Mouse (Mus musculus) kidney, embryonic 16.5 days (tissue): Measurements from ENCODE around the gene Dus3l. TPM values are rescaled to one million over a fixed set of nuclear protein-coding genes. Genes with fewer than 3 reads are reported as not detected.

Experiments
- ATAC-seq: fragments of 200-750 bp; cut with Nextera tagmentation; 2 replicates; pipeline ENCODE4 v1.8.0; 2017; ENCODE audit warnings: moderate TSS enrichment; ENCODE audit not compliant: low FRiP score, low TSS enrichment
- H3K27ac ChIP-seq: fragments of 300-500 bp; sonication (generic); 2 replicates; pipeline ENCODE4 v1.5.1; 2014; ENCODE audit warnings: low read length
- H3K27me3 ChIP-seq: fragments of 300-500 bp; sonication (generic); 2 replicates; pipeline ENCODE4 v1.6.1; 2014; ENCODE audit warnings: low read length, control low read depth, mixed read lengths; ENCODE audit not compliant: insufficient read depth
- H3K36me3 ChIP-seq: fragments of 300-500 bp; sonication (generic); 2 replicates; pipeline ENCODE4 v1.6.1; 2014; ENCODE audit warnings: low read length, control low read depth, mixed read lengths; ENCODE audit not compliant: insufficient read depth
- H3K4me1 ChIP-seq: fragments of 300-500 bp; sonication (generic); 2 replicates; pipeline ENCODE4 v1.6.1; 2014; ENCODE audit warnings: low read length, control low read depth, mixed read lengths; ENCODE audit not compliant: insufficient read depth
- H3K4me2 ChIP-seq: fragments of 300-500 bp; sonication (generic); replicated peaks from 2 replicates; pipeline ENCODE4 v1.6.1; 2014; ENCODE audit warnings: low read depth, low read length
- H3K4me3 ChIP-seq: fragments of 300-500 bp; sonication (generic); 2 replicates; pipeline ENCODE4 v1.5.1; 2014; ENCODE audit warnings: mild to moderate bottlenecking, low read length
- H3K9ac ChIP-seq: fragments of 300-500 bp; sonication (generic); replicated peaks from 2 replicates; pipeline ENCODE4 v1.6.1; 2014; ENCODE audit warnings: low read length
- H3K9me3 ChIP-seq: fragments of 300-500 bp; sonication (generic); 2 replicates; pipeline ENCODE4 v1.6.1; 2016; ENCODE audit warnings: low read length, control low read depth
- WGBS: fragments of 180-500 bp; shearing (Covaris S2); extraction: QIAGEN DNeasy Blood & Tissue Kit; methylation state at CpG from one replicate; pipeline ENCODE4 v1.1.7; 2014; 5-methylcytosine and 5-hydroxymethylcytosine counted together
- polyA plus RNA-seq: library from polyadenylated mRNA; unstranded; fragments of >200 nt; fragmentation: Nextera tagmentation; extraction: Ambion mirVana; gene quantifications from 2 replicates; pipeline ENCODE4 v1.2.1, GENCODE M21; 2015

Gene Dus3l
- polyA plus RNA-seq, 1 experiment from 2014 or later = 59.7 TPM

- Histone ChIP-seq H3K4me3 (no peak overlapping the region), H3K4me1 (peaks cover 9% of the 10 kb centered on the region; the same call in 1 of the 2 replicates), H3K9ac (peak overlapping the region; percentile 23; the same call in 1 of the 2 replicates), H3K9me3 (no peaks in the 10 kb centered on the region), H3K4me2 (no peak overlapping the region), H3K36me3 (no peaks in the 10 kb centered on the region), H3K27me3 (no peaks in the 10 kb centered on the region), H3K27ac (no peak overlapping the region)
- whole genome bisulfite sequencing = 3% methylated on average over 3 of the region's 3 CpGs
- ATAC-seq = peak; percentile 49; the same call in 1 of the 2 replicates
These were observed 45.7 kb downstream of the Dus3l start for GRCm38 (mm10) chr17:56810245-56810644.

- Histone ChIP-seq H3K36me3 (no peaks in the 10 kb centered on the region), H3K4me3 (no peak overlapping the region), H3K27ac (no peak overlapping the region), H3K9me3 (no peaks in the 10 kb centered on the region), H3K9ac (no peak overlapping the region), H3K4me1 (peaks cover 9% of the 10 kb centered on the region; the same call in 1 of the 2 replicates), H3K4me2 (no peak overlapping the region), H3K27me3 (no peaks in the 10 kb centered on the region)
- WGBS = 17% methylated on average over 24 of the region's 24 CpGs
- no peak for ATAC-seq
These were observed 49.9 kb downstream of the Dus3l start for GRCm38 (mm10) chr17:56814316-56815056.

GRCm38 (mm10) chr17:56815057-56815345 lies 50.4 kb downstream of the Dus3l start:
- Histone ChIP-seq H3K36me3 (no peaks in the 10 kb centered on the region), H3K27ac (no peak overlapping the region), H3K27me3 (no peaks in the 10 kb centered on the region), H3K4me3 (no peak overlapping the region), H3K4me2 (no peak overlapping the region), H3K9me3 (no peaks in the 10 kb centered on the region), H3K9ac (no peak overlapping the region), H3K4me1 (peaks cover 7% of the 10 kb centered on the region; the same call in 1 of the 2 replicates)
- 94% methylated on average over 3 of the region's 3 CpGs for WGBS
- ATAC-seq = no peak

GRCm38 (mm10) chr17:56818067-56818636 lies 53.6 kb downstream of the Dus3l start:
- Histone ChIP-seq H3K9me3 (no peaks in the 10 kb centered on the region), H3K27ac (no peak overlapping the region), H3K4me2 (peak overlapping the region; percentile 14; the same call in 1 of the 2 replicates), H3K27me3 (no peaks in the 10 kb centered on the region), H3K36me3 (no peaks in the 10 kb centered on the region), H3K4me1 (no peaks in the 10 kb centered on the region; the same call in 1 of the 2 replicates), H3K9ac (no peak overlapping the region), H3K4me3 (0 out of 2 replicates have a peak overlapping the region, but pooled peaks have one; percentile 4)
- WGBS = 31% methylated on average over 11 of the region's 11 CpGs
- no peak; the same call in 1 of the 2 replicates for ATAC-seq

GRCm38 (mm10) chr17:56819032-56819545 lies 54.5 kb downstream of the Dus3l start:
- no peak overlapping the region for H3K27ac ChIP-seq
- WGBS = 78% methylated on average over 6 of the region's 6 CpGs

More at GRCm38 (mm10) chr17:56819032-56819545, 54.5 kb downstream of the Dus3l start:
- Histone ChIP-seq H3K9me3 (no peaks in the 10 kb centered on the region), H3K4me3 (no peak overlapping the region), H3K4me1 (no peaks in the 10 kb centered on the region; the same call in 1 of the 2 replicates), H3K9ac (no peak overlapping the region), H3K27me3 (no peaks in the 10 kb centered on the region), H3K36me3 (no peaks in the 10 kb centered on the region), H3K4me2 (no peak overlapping the region)
- no peak for ATAC-seq

Other genes with a start within 250 kb of the Dus3l start
- gene Gm20219, start 210.4 kb upstream of the Dus3l start, polyA plus RNA-seq = 1.8 and 2.4 TPM in 2 replicates
- 80.2 and 86.0 TPM in 2 replicates for gene Safb2, start 180.2 kb upstream of the Dus3l start, polyA plus RNA-seq
- gene Safb, start 179.9 kb upstream of the Dus3l start, polyA plus RNA-seq = 123 and 133 TPM in 2 replicates
- gene 2410015M20Rik, start 155.0 kb upstream of the Dus3l start, polyA plus RNA-seq = 242 and 284 TPM in 2 replicates
- gene Rpl36, start 151.3 kb upstream of the Dus3l start, polyA plus RNA-seq = 1,616 and 1,628 TPM in 2 replicates
- 66.1 and 66.4 TPM in 2 replicates for gene Lonp1, start 137.9 kb upstream of the Dus3l start, polyA plus RNA-seq
- 1.1 and 1.3 TPM in 2 replicates for gene Catsperd, start 136.6 kb upstream of the Dus3l start, polyA plus RNA-seq
- gene Ranbp3, start 91.5 kb upstream of the Dus3l start, polyA plus RNA-seq = 106 and 107 TPM in 2 replicates
- 479 and 501 TPM in 2 replicates for gene Ndufa11, start 47.0 kb upstream of the Dus3l start, polyA plus RNA-seq
- 22.4 and 23.2 TPM in 2 replicates for gene Vmac, start 46.7 kb upstream of the Dus3l start, polyA plus RNA-seq
- 5.4 and 5.8 TPM in 2 replicates for gene Nrtn, start 7.2 kb upstream of the Dus3l start, polyA plus RNA-seq
- 1.6 and 1.8 TPM in 2 replicates for gene Prr22, start 5.5 kb downstream of the Dus3l start, polyA plus RNA-seq
- 3.4 and 4.4 TPM in 2 replicates for gene Rfx2, start 66.3 kb downstream of the Dus3l start, polyA plus RNA-seq
- gene Acsbg2, start 109.7 kb downstream of the Dus3l start, polyA plus RNA-seq = not detected in 2 replicates
- gene 1700061G19Rik, start 110.7 kb downstream of the Dus3l start, polyA plus RNA-seq = 0.24 and 0.58 TPM in 2 replicates
- 43.9 and 53.1 TPM in 2 replicates for gene Mllt1, start 170.7 kb downstream of the Dus3l start, polyA plus RNA-seq
- not detected in 2 replicates for gene Acer1, start 217.4 kb downstream of the Dus3l start, polyA plus RNA-seq
- gene Clpp, start 225.5 kb downstream of the Dus3l start, polyA plus RNA-seq = 175 and 178 TPM in 2 replicates
- gene Alkbh7, start 232.6 kb downstream of the Dus3l start, polyA plus RNA-seq = 57.4 and 58.0 TPM in 2 replicates
- 0.64 TPM in 1 of 2 replicates, not detected in the other for gene Pspn, start 235.3 kb downstream of the Dus3l start, polyA plus RNA-seq
- gene Gtf2f1, start 246.5 kb downstream of the Dus3l start, polyA plus RNA-seq = 71.4 and 74.0 TPM in 2 replicates
- gene Gm17949, start 246.7 kb downstream of the Dus3l start, polyA plus RNA-seq = 0.78 and 0.80 TPM in 2 replicates